Mouse (Mus musculus) kidney, postnatal 14 days (tissue): ENCODE data around the gene Hint3.

Source experiments
- DNase-seq: peaks from one replicate; pipeline ENCODE4 v3.0.0; 2022; ENCODE audit warnings: mixed read lengths

Hint3 gene

GRCm38 (mm10) chr10:30585691-30586090, 43.7 kb downstream of the Hint3 start:
- DNase-seq, result no peak

GRCm38 (mm10) chr10:30577670-30578280, 51.7 kb downstream of the Hint3 start:
- no peak for DNase-seq

- no peak for DNase-seq
Measured at GRCm38 (mm10) chr10:30566364-30566763, 63.1 kb downstream of the Hint3 start.

GRCm38 (mm10) chr10:30564651-30565050, 64.8 kb downstream of the Hint3 start:
- DNase-seq, result no peak
